Mouse (Mus musculus) heart, embryonic 16.5 days (tissue): Measurements from ENCODE around the gene Ak1. TPM values are rescaled to one million over a fixed set of nuclear protein-coding genes. Genes with fewer than 3 reads are reported as not detected.

Source experiments
- ATAC-seq: fragments of 200-750 bp; cut with Nextera tagmentation; replicated peaks from 2 replicates; pipeline ENCODE4 v1.8.0; 2017; ENCODE audit warnings: moderate number of reproducible peaks; ENCODE audit not compliant: insufficient read depth, low FRiP score; ENCODE audit errors: extremely low read depth
- H3K27ac ChIP-seq: fragments of 300-500 bp; sonication (generic); 2 replicates; pipeline ENCODE4 v1.5.1; 2014; ENCODE audit warnings: mild to moderate bottlenecking, low read length, control low read depth, moderate library complexity
- H3K27me3 ChIP-seq: fragments of 300-500 bp; sonication (generic); 2 replicates; pipeline ENCODE4 v1.6.1; 2014; ENCODE audit warnings: low read length, mixed read lengths; ENCODE audit not compliant: control insufficient read depth, insufficient read depth
- H3K36me3 ChIP-seq: fragments of 300-500 bp; sonication (generic); 2 replicates; pipeline ENCODE4 v1.6.1; 2014; ENCODE audit not compliant: control insufficient read depth, insufficient read depth
- H3K4me1 ChIP-seq: fragments of 300-500 bp; sonication (generic); 2 replicates; pipeline ENCODE4 v1.6.1; 2014; ENCODE audit warnings: low read length, mixed read lengths; ENCODE audit not compliant: control insufficient read depth, insufficient read depth
- H3K4me2 ChIP-seq: fragments of 300-500 bp; sonication (generic); 2 replicates; pipeline ENCODE4 v1.6.1; 2014; ENCODE audit warnings: low read depth, mild to moderate bottlenecking, control low read depth, low read length
- H3K4me3 ChIP-seq: fragments of 300-500 bp; sonication (generic); 2 replicates; pipeline ENCODE4 v1.5.1; 2014; ENCODE audit warnings: mild to moderate bottlenecking, control low read depth, low read length
- H3K9ac ChIP-seq: fragments of 300-500 bp; sonication (generic); 2 replicates; pipeline ENCODE4 v1.6.1; 2014; ENCODE audit warnings: low read length, control low read depth
- H3K9me3 ChIP-seq: fragments of 300-500 bp; sonication (generic); replicated peaks from 2 replicates; pipeline ENCODE4 v1.6.1; 2016; ENCODE audit warnings: low read length; ENCODE audit not compliant: control insufficient read depth
- WGBS: fragments of 180-500 bp; shearing (Covaris S2); extraction: QIAGEN DNeasy Blood & Tissue Kit; methylation state at CpG from one replicate; pipeline ENCODE4 v1.1.7; 2014; 5-methylcytosine and 5-hydroxymethylcytosine counted together
- polyA plus RNA-seq: library from polyadenylated mRNA; unstranded; fragments of >200 nt; fragmentation: Nextera tagmentation; extraction: Ambion mirVana; gene quantifications from 2 replicates; pipeline ENCODE4 v1.2.1, GENCODE M21; 2015

Gene Ak1
- polyA plus RNA-seq, 1 experiment from 2014 or later = 488 TPM

DNA sequence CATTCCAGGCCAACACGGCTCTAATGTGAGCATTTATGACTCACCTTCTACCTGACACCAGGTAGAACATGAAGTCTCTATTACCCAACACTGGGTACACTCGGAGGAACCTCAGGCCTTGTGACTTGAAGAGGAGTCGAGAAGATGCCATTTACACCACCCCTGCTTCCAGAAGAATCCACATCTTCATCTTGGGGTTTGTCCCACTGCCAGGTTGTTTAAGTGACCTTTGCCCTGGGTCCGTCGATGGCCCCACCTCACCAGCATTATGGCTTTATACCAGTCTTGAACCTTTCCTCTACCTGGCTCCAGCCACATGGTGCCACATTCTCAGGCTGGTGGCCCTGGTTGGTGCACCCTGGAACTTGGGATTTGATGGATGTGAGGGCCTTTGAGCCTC, 24.3 kb upstream of the Ak1 start:
- Histone ChIP-seq H3K9me3 (no peaks in the 10 kb centered on the region), H3K36me3 (peaks cover 33% of the 10 kb centered on the region), H3K4me3 (no peak overlapping the region), H3K27me3 (no peaks in the 10 kb centered on the region), H3K27ac (no peak overlapping the region), H3K4me2 (no peak overlapping the region), H3K9ac (no peak overlapping the region), H3K4me1 (peaks cover 6% of the 10 kb centered on the region; the same call in 1 of the 2 replicates)
- no peak for ATAC-seq
- WGBS = 90% methylated on average over 5 of the region's 5 CpGs

DNA sequence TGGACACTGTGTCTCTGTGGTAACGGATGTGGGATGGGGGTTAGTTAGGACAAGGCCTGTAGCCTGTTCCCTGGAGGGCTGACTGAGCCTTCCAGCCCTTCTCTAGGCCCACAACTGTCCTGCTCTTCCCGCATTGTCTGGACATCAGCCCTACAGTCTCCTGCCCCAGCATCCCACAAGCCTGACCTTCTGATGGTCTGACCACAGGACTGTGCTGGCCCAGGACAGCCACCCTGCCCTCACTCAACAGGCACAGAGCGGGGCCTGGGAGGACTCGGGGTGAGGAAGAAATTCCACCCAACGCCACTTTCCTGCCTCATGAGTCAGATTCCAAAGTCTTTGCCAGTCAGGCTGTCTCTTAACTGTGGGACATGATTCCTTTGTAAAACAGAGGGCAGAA, 23.9 kb upstream of the Ak1 start:
- Histone ChIP-seq H3K4me3 (no peak overlapping the region), H3K9ac (no peak overlapping the region), H3K9me3 (no peaks in the 10 kb centered on the region), H3K27ac (no peak overlapping the region), H3K4me1 (peaks cover 9% of the 10 kb centered on the region; the same call in 1 of the 2 replicates), H3K27me3 (no peaks in the 10 kb centered on the region), H3K36me3 (peaks cover 30% of the 10 kb centered on the region), H3K4me2 (no peak overlapping the region)
- WGBS = 88% methylated on average over 5 of the region's 5 CpGs
- ATAC-seq = no peak

DNA sequence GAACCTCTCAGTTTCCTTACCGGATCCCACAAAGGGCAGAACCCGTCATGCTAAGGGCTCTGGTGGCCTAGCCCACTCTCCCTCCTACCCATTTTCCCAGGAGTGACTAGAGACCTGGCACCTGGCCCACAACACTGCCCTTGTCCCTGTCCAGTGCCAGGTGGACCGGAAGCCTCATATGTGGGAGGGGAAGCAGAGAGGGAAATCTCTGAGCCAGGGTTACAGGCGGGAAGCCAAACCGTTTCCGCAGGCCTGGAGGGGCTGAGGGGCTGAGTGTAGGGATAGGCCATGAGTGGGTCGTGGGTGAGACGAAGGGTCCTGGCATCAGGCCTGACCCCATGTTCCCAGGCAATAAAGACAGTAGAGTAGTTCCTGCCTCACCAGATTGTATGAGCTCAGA, 23.1 kb upstream of the Ak1 start:
- WGBS = 70% methylated on average over 8 of the region's 8 CpGs
- Histone ChIP-seq H3K9ac (no peak overlapping the region), H3K4me3 (no peak overlapping the region), H3K27ac (0 out of 2 replicates have a peak overlapping the region, but pooled peaks have one; percentile 4), H3K36me3 (peaks cover 30% of the 10 kb centered on the region), H3K4me1 (peaks cover 9% of the 10 kb centered on the region; the same call in 1 of the 2 replicates), H3K27me3 (no peaks in the 10 kb centered on the region), H3K9me3 (no peaks in the 10 kb centered on the region), H3K4me2 (no peak overlapping the region)
- ATAC-seq = no peak

DNA sequence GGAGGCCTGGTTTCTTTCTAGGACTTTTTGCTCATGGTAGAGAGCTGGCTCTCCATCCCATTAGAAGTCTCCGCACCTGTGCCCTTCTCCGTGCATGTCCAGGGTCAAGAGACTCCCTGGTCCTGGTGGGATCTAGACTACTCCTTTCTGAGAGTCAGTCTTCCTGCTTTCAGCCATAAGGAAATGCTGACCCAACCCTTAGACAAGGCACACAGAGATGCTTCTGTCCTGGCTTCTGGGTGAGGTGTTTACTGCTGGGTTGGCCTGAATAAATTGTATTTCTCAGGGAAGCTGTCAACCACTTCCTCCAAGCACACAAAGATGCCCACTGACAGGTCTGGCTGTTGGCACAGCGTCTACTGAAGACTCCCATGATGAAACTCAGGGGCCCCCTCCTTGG, 22.1 kb upstream of the Ak1 start, which contains the start of gene St6galnac6:
St6galnac6 (plus strand) TSS at position 301 of the 400 bp plus-strand sequence.
- Histone ChIP-seq H3K9ac (no peak within 1 kb of the TSS), H3K4me2 (no peak within 1 kb of the TSS), H3K27me3 (no peaks in the 10 kb centered on the region), H3K4me3 (no peak within 1 kb of the TSS), H3K36me3 (peaks cover 25% of the 10 kb centered on the region), H3K27ac (0 out of 2 replicates have a peak within 1 kb of the TSS, but pooled peaks have one; percentile 4), H3K9me3 (no peaks in the 10 kb centered on the region), H3K4me1 (peaks cover 9% of the 10 kb centered on the region; the same call in 1 of the 2 replicates)
- WGBS = 92% methylated on average over 3 of the region's 3 CpGs
- ATAC-seq = no peak

GRCm38 (mm10) chr2:32601417-32602065, 20.0 kb upstream of the Ak1 start:
- H3K4me2 ChIP-seq = no peak overlapping the region
- H3K4me1 ChIP-seq = peaks cover 15% of the 10 kb centered on the region
- no peak overlapping the region for H3K27ac ChIP-seq
- H3K4me3 ChIP-seq = no peak overlapping the region
- no peaks in the 10 kb centered on the region for H3K9me3 ChIP-seq
- no peak; the same call in 1 of the 2 replicates for ATAC-seq
- peaks cover 9% of the 10 kb centered on the region; the same call in 1 of the 2 replicates for H3K36me3 ChIP-seq
- no peaks in the 10 kb centered on the region for H3K27me3 ChIP-seq
- no peak overlapping the region for H3K9ac ChIP-seq
- 39% methylated on average over 8 of the region's 8 CpGs for WGBS

DNA sequence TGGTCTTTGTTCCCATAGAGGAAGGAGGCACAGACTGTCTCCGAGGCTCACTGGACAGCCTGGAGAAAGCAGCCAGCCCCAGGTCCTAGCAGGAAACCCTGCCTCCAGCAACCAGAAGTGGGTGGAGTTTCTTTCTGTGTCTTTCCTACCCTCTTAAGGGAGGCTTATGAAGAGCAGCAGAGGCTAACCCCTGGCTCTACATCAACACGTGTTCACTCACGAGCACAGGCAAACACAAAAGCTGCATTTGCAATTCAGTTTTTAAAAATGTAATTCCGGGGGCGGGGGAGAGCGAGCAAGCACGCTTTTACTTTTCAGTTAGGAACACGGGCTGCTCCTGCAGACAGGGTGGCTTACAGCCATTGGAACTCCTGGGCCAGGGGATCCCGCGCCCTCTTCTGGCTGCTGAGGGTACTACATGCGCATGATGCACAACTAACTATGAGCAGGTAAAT, 18.9 kb upstream of the Ak1 start:
- H3K4me1 ChIP-seq = peaks cover 19% of the 10 kb centered on the region
- peak overlapping the region; percentile 39 for H3K4me3 ChIP-seq
- peaks cover 6% of the 10 kb centered on the region; the same call in 1 of the 2 replicates for H3K36me3 ChIP-seq
- ATAC-seq = peak; percentile 46
- peak overlapping the region; percentile 60 for H3K4me2 ChIP-seq
- peak overlapping the region; percentile 6; the same call in 1 of the 2 replicates for H3K9ac ChIP-seq
- H3K27me3 ChIP-seq = no peaks in the 10 kb centered on the region
- WGBS = 3% methylated on average over 11 of the region's 11 CpGs
- no peaks in the 10 kb centered on the region for H3K9me3 ChIP-seq
- H3K27ac ChIP-seq = peak overlapping the region; percentile 15; the same call in 1 of the 2 replicates

GRCm38 (mm10) chr2:32604631-32605030, 16.9 kb upstream of the Ak1 start:
- 35% methylated on average over 10 of the region's 10 CpGs for WGBS
- Histone ChIP-seq H3K9me3 (no peaks in the 10 kb centered on the region), H3K4me2 (no peak overlapping the region), H3K4me3 (no peak overlapping the region), H3K27me3 (no peaks in the 10 kb centered on the region), H3K9ac (no peak overlapping the region), H3K36me3 (no peaks in the 10 kb centered on the region), H3K4me1 (peaks cover 37% of the 10 kb centered on the region), H3K27ac (no peak overlapping the region)
- no peak for ATAC-seq

- Histone ChIP-seq H3K4me3 (peak overlapping the region; percentile 80), H3K27ac (peak overlapping the region; percentile 64), H3K36me3 (no peaks in the 10 kb centered on the region), H3K4me1 (peaks cover 50% of the 10 kb centered on the region), H3K9me3 (no peaks in the 10 kb centered on the region), H3K4me2 (peak overlapping the region; percentile 92), H3K27me3 (no peaks in the 10 kb centered on the region), H3K9ac (peak overlapping the region; percentile 88)
- ATAC-seq = peak; percentile 63
- WGBS = 14% methylated on average over 47 of the region's 55 CpGs
These were observed 15.1 kb upstream of the Ak1 start for GRCm38 (mm10) chr2:32606161-32607142.
